Mouse (Mus musculus): ENCODE data around the gene Gpr84. TPM values are rescaled to one million over a fixed set of nuclear protein-coding genes. Genes with fewer than 3 reads are reported as not detected.
A peak's percentile ranks its signal among the peaks of the same experiment; 100 is the strongest.

Gpr84 gene
- 0.29 and 0.54 TPM in 2 replicates for total RNA-seq (2014; rRNA removed)
- 0.31 and 0.33 TPM in 2 replicates for polyA plus RNA-seq (2015; fragmentation: Nextera tagmentation; extraction: Ambion mirVana)

- 73% methylated on average over 6 of the region's 6 CpGs for WGBS
- no peak within 1 kb of the TSS for H3K27ac ChIP-seq (ENCODE audit: low read depth, low read length)
- DNase-seq (no peak), ATAC-seq (no peak)
- peaks cover 18% of the 10 kb centered on the region for H3K4me1 ChIP-seq (ENCODE audit: insufficient read depth)
- no peak within 1 kb of the TSS for H3K4me2 ChIP-seq (ENCODE audit: low read depth)
- TF ChIP-seq CTCF (IDR thresholded peaks at IDR 0.05; ENCODE audit: low read depth) = no peak
- no peak within 1 kb of the TSS for H3K4me3 ChIP-seq (ENCODE audit: low read depth, low read length)
- H3K9ac ChIP-seq = no peak within 1 kb of the TSS
- H3K9me3 ChIP-seq (ENCODE audit: low read length) = no peaks in the 10 kb centered on the region
- no peaks in the 10 kb centered on the region for H3K27me3 ChIP-seq (ENCODE audit: insufficient read depth, low read length)
- peaks cover 2% of the 10 kb centered on the region; the same call in 1 of the 2 replicates for H3K36me3 ChIP-seq (ENCODE audit: insufficient read depth)
Measured at GRCm38 (mm10) chr15:103310365-103310910, at the start of gene Gpr84. Gene Gpr84, minus strand, starts transcription at chr15:103310612.

- WGBS = 81% methylated on average over 5 of the region's 5 CpGs
- Histone ChIP-seq H3K9me3 (ENCODE audit: low read length) (no peaks in the 10 kb centered on the region), H3K4me1 (ENCODE audit: insufficient read depth) (no peaks in the 10 kb centered on the region), H3K4me3 (ENCODE audit: low read depth, low read length) (no peak overlapping the region), H3K9ac (no peak overlapping the region), H3K36me3 (ENCODE audit: insufficient read depth) (no peaks in the 10 kb centered on the region), H3K27me3 (ENCODE audit: insufficient read depth, low read length) (no peaks in the 10 kb centered on the region), H3K27ac (ENCODE audit: low read depth, low read length) (no peak overlapping the region), H3K4me2 (ENCODE audit: low read depth) (no peak overlapping the region)
- DNase-seq (peak; percentile 32), ATAC-seq (peak; percentile 50; the same call in 1 of the 2 replicates)
- no peak for TF ChIP-seq CTCF (IDR thresholded peaks at IDR 0.05; ENCODE audit: low read depth)
Measured at GRCm38 (mm10) chr15:103359869-103360602, 49.6 kb upstream of the Gpr84 start.

GRCm38 (mm10) chr15:103359122-103359510, 48.7 kb upstream of the Gpr84 start:
- H3K4me2 ChIP-seq (ENCODE audit: low read depth) = no peak overlapping the region
- TF ChIP-seq CTCF (IDR thresholded peaks at IDR 0.05; ENCODE audit: low read depth) = no peak
- no peaks in the 10 kb centered on the region for H3K4me1 ChIP-seq (ENCODE audit: insufficient read depth)
- H3K4me3 ChIP-seq (ENCODE audit: low read depth, low read length) = no peak overlapping the region
- DNase-seq (no peak), ATAC-seq (no peak)
- no peaks in the 10 kb centered on the region for H3K36me3 ChIP-seq (ENCODE audit: insufficient read depth)
- no peaks in the 10 kb centered on the region for H3K27me3 ChIP-seq (ENCODE audit: insufficient read depth, low read length)
- H3K9me3 ChIP-seq (ENCODE audit: low read length) = no peaks in the 10 kb centered on the region
- no peak overlapping the region for H3K9ac ChIP-seq
- WGBS = 89% methylated on average over 1 of the region's 1 CpGs
- H3K27ac ChIP-seq (ENCODE audit: low read depth, low read length) = no peak overlapping the region

- no peak overlapping the region for H3K27ac ChIP-seq (ENCODE audit: low read depth, low read length)
- no peaks in the 10 kb centered on the region for H3K27me3 ChIP-seq (ENCODE audit: insufficient read depth, low read length)
- no peak overlapping the region for H3K4me2 ChIP-seq (ENCODE audit: low read depth)
- DNase-seq (no peak), ATAC-seq (no peak)
- H3K9me3 ChIP-seq (ENCODE audit: low read length) = no peaks in the 10 kb centered on the region
- no peak for TF ChIP-seq CTCF (IDR thresholded peaks at IDR 0.05; ENCODE audit: low read depth)
- 44% methylated on average over 4 of the region's 4 CpGs for WGBS
- H3K4me3 ChIP-seq (ENCODE audit: low read depth, low read length) = no peak overlapping the region
- no peak overlapping the region for H3K9ac ChIP-seq
- H3K36me3 ChIP-seq (ENCODE audit: insufficient read depth) = no peaks in the 10 kb centered on the region
- no peaks in the 10 kb centered on the region for H3K4me1 ChIP-seq (ENCODE audit: insufficient read depth)
Measured at GRCm38 (mm10) chr15:103358278-103359121, 48.1 kb upstream of the Gpr84 start.

GRCm38 (mm10) chr15:103357817-103358216, 47.4 kb upstream of the Gpr84 start:
- Histone ChIP-seq H3K4me3 (ENCODE audit: low read depth, low read length) (no peak overlapping the region), H3K9me3 (ENCODE audit: low read length) (no peaks in the 10 kb centered on the region), H3K4me2 (ENCODE audit: low read depth) (no peak overlapping the region), H3K27ac (ENCODE audit: low read depth, low read length) (no peak overlapping the region), H3K4me1 (ENCODE audit: insufficient read depth) (no peaks in the 10 kb centered on the region), H3K36me3 (ENCODE audit: insufficient read depth) (no peaks in the 10 kb centered on the region), H3K27me3 (ENCODE audit: insufficient read depth, low read length) (no peaks in the 10 kb centered on the region), H3K9ac (no peak overlapping the region)
- WGBS = 77% methylated on average over 4 of the region's 4 CpGs
- no peak for DNase-seq
- TF ChIP-seq CTCF (IDR thresholded peaks at IDR 0.05; ENCODE audit: low read depth) = no peak
- no peak for ATAC-seq

GRCm38 (mm10) chr15:103356130-103356529, 45.7 kb upstream of the Gpr84 start:
- Histone ChIP-seq H3K4me1 (ENCODE audit: insufficient read depth) (no peaks in the 10 kb centered on the region), H3K4me2 (ENCODE audit: low read depth) (no peak overlapping the region), H3K27me3 (ENCODE audit: insufficient read depth, low read length) (no peaks in the 10 kb centered on the region), H3K4me3 (ENCODE audit: low read depth, low read length) (no peak overlapping the region), H3K36me3 (ENCODE audit: insufficient read depth) (no peaks in the 10 kb centered on the region), H3K9me3 (ENCODE audit: low read length) (no peaks in the 10 kb centered on the region), H3K27ac (ENCODE audit: low read depth, low read length) (no peak overlapping the region), H3K9ac (no peak overlapping the region)
- 85% methylated on average over 4 of the region's 4 CpGs for WGBS
- no peak for TF ChIP-seq CTCF (IDR thresholded peaks at IDR 0.05; ENCODE audit: low read depth)
- ATAC-seq (no peak), DNase-seq (no peak)

All from forebrain, postnatal 0 days (tissue).